Mouse (Mus musculus) G1E (cell line): ENCODE measurements around the gene Dync1i1. TPM values are rescaled to one million over a fixed set of nuclear protein-coding genes. Genes with fewer than 3 reads are reported as not detected.

Experiments
- ATAC-seq: 2 replicates; pipeline ENCODE4 v1.8.0; 2016; ENCODE audit warnings: mild to moderate bottlenecking; ENCODE audit not compliant: insufficient number of reproducible peaks, poor library complexity, low FRiP score, severe bottlenecking; ENCODE audit errors: extremely low read depth
- DNase-seq: peaks from one replicate; pipeline ENCODE4 v3.0.0; 2012; ENCODE audit warnings: low spot score
- H3K27me3 ChIP-seq: 2 replicates; pipeline ENCODE4 v1.6.1; 2012; ENCODE audit warnings: mild to moderate bottlenecking, low read length, inconsistent platforms; ENCODE audit not compliant: insufficient read depth
- H3K36me3 ChIP-seq: replicated peaks from 2 replicates; pipeline ENCODE3; 2012; ENCODE audit warnings: mild to moderate bottlenecking, inconsistent platforms
- H3K4me1 ChIP-seq: 2 replicates; pipeline ENCODE4 v1.6.1; 2012; ENCODE audit warnings: low read depth, low read length, inconsistent platforms, mixed read lengths; ENCODE audit not compliant: insufficient read depth
- H3K4me3 ChIP-seq: 2 replicates; pipeline ENCODE4 v1.5.1; 2012; ENCODE audit warnings: low read depth, mild to moderate bottlenecking, inconsistent platforms, low read length, moderate library complexity, mixed read lengths
- H3K9me3 ChIP-seq: replicated peaks from 2 replicates; pipeline ENCODE4 v1.6.1; 2012; ENCODE audit warnings: inconsistent platforms
- CTCF ChIP-seq: IDR thresholded peaks from 2 replicates; pipeline ENCODE4 v1.5.1; 2012; ENCODE audit warnings: low read depth, low read length, inconsistent platforms, mixed read lengths
- GATA1 ChIP-seq: IDR thresholded peaks from 2 replicates; pipeline ENCODE4 v1.6.1; 2012; ENCODE audit warnings: borderline replicate concordance, low read length, inconsistent platforms, mixed read lengths
- GATA2 ChIP-seq: IDR thresholded peaks from 2 replicates; pipeline ENCODE4 v1.6.1; 2012; ENCODE audit warnings: low read depth, low read length, inconsistent platforms, borderline replicate concordance
- POLR2AphosphoS5 ChIP-seq: IDR thresholded peaks from 2 replicates; pipeline ENCODE4 v1.6.1; 2012; ENCODE audit warnings: low read depth, low read length, inconsistent platforms; ENCODE audit not compliant: insufficient replicate concordance
- TAL1 ChIP-seq: conservative IDR thresholded peaks from 2 replicates; pipeline ENCODE4 v1.6.1; 2012; ENCODE audit warnings: low read depth, low read length, inconsistent platforms, mixed read lengths
- polyA plus RNA-seq: library from polyadenylated mRNA; stranded (reverse); fragments of >175 nt; gene quantifications from 2 replicates; pipeline ENCODE4 v1.2.3, GENCODE M21; 2012
- total RNA-seq, 2 experiments: library from RNA; stranded (forward) in 1 of 2; stranded (reverse) in 1 of 2; fragments of 200-1000 nt in 1 of 2; fragments of >200 nt in 1 of 2; fragmentation: Nextera tagmentation in 1 of 2; gene quantifications; 2 replicates each; pipeline ENCODE4 v1.2.3; 2014 to 2017

The Dync1i1 gene
- total and polyA plus RNA-seq, 3 experiments, result 0.33 TPM; not detected in 2

DNA sequence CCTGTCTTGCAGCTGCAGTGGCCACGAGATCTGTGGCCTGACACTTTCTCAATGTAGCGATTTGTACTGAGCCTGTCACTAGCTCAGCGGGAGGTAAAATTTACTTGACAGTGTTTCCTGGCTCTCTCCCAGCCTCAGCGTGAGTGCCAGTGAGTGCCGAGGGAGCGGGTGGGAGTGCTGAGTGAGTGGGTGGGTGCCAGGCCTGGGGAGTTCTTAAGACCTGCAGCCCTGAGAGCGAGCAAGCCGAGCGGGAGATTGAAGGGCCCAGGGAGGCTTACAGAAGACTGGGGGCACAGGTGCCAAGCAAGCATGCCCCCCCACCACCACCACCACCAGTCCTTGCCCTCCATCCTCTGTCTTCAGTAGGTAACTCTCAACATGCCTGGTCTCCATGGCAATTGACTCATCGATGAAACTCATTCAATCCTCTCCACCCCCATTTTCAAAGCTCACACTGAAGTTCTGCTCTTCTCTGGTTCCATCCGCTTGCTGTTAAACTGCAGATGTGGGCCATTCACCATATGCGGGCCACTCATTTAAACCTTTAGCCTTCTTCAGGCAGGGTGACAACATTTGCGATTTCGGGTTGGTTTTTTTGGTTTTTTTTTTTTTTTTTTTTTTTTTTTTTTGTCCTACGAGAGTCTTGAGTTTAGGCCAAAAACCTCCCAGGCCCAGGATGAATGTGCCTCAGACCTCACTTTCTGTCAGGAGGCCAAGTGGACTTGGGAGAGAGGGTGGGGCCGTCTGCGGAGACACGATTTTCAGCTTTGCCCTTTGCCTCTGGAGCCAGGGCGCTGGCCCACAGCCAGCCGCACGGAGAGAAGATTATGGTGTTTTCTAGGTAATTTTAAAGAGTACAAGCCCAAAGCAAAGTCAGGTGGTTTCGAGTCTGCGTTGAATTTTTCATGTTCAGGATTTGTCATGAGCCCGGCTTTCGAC lies 266.6 kb downstream of the Dync1i1 start:
- TF ChIP-seq POLR2AphosphoS5, result no peak
- no peak for TF ChIP-seq GATA2
- no peak for TF ChIP-seq TAL1
- no peak for TF ChIP-seq GATA1
- TF ChIP-seq CTCF, result no peak
- Histone ChIP-seq H3K9me3 (no peaks in the 10 kb centered on the region), H3K4me3 (no peak overlapping the region), H3K4me1 (no peaks in the 10 kb centered on the region), H3K36me3 (no peaks in the 10 kb centered on the region), H3K27me3 (peaks cover 14% of the 10 kb centered on the region)
- DNase-seq (no peak), ATAC-seq (no peak)

DNA sequence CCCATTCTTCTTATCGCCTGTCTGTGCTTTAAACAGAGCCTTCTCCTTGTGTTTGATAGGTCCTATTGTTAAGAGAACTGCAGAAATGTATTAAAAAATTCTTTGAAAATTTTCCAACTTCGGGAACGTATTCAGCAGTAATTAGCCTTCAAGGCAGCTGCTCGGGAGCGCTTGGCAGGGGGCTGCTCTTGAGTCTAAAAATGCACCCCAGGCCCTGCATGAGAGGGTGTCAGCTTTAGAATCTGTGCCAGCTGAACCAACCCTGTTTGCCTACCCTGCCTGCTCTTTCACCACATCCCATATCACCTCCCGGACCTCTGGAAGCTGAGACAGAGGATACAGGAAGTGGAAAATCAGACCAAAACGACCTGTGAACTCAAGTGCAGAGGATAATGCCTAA lies 267.6 kb downstream of the Dync1i1 start:
- TF ChIP-seq TAL1 (no peak), GATA2 (no peak), POLR2AphosphoS5 (no peak), GATA1 (no peak), CTCF (no peak)
- Histone ChIP-seq H3K36me3 (no peaks in the 10 kb centered on the region), H3K4me1 (no peaks in the 10 kb centered on the region), H3K27me3 (peaks cover 14% of the 10 kb centered on the region), H3K4me3 (no peak overlapping the region), H3K9me3 (no peaks in the 10 kb centered on the region)
- DNase-seq (no peak), ATAC-seq (no peak)

DNA sequence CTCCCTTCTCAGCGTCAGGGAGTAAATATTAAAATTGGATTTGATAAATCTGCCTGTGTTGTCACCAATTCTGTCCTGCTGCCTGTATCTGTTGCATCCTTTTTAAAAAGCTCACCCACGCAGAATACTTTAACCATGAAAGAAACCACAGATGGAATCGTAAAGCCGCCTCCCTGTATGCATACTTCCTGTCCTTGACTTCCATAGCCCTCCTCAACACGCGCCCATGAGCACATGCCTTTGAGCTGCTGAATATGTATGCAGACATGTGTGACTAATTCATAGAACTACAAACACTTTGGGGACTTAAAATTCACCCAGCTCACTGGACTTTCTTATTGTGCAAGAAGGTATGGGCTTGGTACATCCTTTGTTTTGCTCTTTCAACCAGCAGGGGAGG lies 272.1 kb downstream of the Dync1i1 start:
- Histone ChIP-seq H3K9me3 (no peaks in the 10 kb centered on the region), H3K4me3 (no peak overlapping the region), H3K27me3 (peaks cover 15% of the 10 kb centered on the region), H3K36me3 (no peaks in the 10 kb centered on the region), H3K4me1 (no peaks in the 10 kb centered on the region)
- DNase-seq (no peak), ATAC-seq (no peak)
- TF ChIP-seq CTCF (no peak), GATA2 (no peak), GATA1 (no peak), TAL1 (no peak)

DNA sequence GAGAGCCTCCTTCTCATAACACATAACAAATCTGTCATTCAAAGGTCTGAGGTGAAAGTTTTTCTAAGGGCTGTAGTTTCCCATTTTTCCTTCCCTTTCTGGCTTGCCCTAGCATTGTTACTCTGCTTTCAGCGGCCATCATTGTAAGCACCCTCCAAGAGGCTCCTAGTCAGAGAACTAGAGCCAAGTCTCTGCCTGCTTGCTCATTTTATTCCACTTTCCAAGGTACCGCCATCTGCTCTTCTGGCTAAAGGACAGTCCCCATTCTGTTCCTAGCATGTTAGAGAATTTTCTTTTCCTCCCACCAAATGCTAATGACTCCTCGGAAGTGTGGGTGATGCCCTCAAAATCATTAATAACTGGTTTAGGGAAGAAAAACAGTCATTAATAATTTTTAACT lies 276.6 kb downstream of the Dync1i1 start:
- TF ChIP-seq TAL1 (no peak), GATA1 (no peak), POLR2AphosphoS5 (no peak), GATA2 (no peak), CTCF (no peak)
- ATAC-seq, result no peak

DNA sequence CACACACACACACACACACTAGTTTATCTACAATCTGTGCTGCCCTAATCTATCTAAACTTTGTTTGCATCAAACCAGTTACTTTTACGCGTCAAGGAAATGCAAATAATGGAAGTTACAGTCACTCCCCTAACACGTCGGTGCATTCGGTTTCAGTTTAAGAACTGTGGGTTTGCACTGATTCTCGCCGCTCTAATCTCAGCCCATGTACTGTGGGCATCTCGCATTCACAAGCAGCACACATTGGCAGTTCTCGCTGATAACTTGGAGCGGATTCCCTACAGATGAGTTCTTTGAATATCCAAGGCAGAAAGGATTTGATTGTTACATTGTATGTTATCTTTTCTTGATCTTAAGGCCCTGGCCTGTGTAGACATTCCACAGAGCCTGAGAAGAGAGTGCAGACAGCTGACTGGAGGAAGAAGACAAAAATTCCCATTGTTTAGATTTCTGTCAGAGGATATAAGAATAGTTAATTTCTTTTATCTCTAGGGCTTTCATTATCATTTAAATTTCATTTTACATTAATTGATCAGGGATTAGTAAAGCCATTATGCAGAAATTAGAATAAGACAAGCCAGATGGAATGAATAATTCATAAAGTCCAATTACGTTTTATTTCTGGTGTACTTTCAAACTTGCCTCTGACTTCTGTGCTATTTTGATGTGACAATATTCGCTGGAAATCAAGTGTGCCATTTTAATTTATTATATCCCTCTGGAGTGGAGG lies 279.5 kb downstream of the Dync1i1 start:
- Histone ChIP-seq H3K4me1 (peaks cover 2% of the 10 kb centered on the region; the same call in 1 of the 2 replicates), H3K4me3 (no peak overlapping the region), H3K27me3 (peaks cover 21% of the 10 kb centered on the region), H3K9me3 (no peaks in the 10 kb centered on the region), H3K36me3 (no peaks in the 10 kb centered on the region)
- ATAC-seq, result no peak
- TF ChIP-seq TAL1 (no peak), GATA1 (no peak), GATA2 (no peak), CTCF (no peak), POLR2AphosphoS5 (no peak)
- DNase-seq, result no peak

More for the DNA sequence above, 276.6 kb downstream of the Dync1i1 start:
- peaks cover 2% of the 10 kb centered on the region; the same call in 1 of the 2 replicates for H3K4me1 ChIP-seq
- H3K4me3 ChIP-seq, result no peak overlapping the region
- no peaks in the 10 kb centered on the region for H3K9me3 ChIP-seq
- peaks cover 21% of the 10 kb centered on the region for H3K27me3 ChIP-seq
- no peak for DNase-seq
- no peaks in the 10 kb centered on the region for H3K36me3 ChIP-seq

DNA sequence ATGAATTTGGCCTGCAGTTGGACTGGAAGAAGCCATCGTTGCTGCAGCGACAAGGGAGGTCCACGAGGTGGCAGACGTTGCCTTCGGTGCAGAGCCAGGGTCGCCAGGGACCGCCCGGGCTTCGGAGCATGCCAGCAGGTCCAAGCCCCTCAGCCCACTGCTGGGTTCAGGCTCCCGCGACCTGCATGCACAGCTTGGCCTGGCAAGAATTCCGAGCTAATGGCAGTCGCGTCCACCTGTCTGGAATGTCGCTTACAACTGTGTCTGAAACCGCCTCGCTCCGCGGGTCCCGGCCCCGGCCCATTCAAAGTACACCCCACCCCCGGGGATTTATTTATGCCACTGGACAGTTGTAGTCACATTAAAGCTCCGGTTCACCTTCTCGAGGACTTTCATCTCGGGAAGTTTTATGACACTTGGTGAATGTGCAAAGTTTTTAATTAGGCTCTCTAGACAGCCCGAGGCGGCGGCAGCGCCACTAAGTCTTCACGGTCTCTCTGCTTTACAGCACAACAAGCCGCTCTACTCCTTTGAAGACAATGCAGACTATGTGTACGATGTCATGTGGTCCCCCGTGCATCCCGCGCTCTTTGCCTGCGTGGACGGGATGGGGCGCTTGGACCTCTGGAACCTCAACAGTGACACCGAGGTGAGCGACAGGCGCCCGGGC lies 280.5 kb downstream of the Dync1i1 start:
- Histone ChIP-seq H3K4me3 (no peak overlapping the region), H3K9me3 (no peaks in the 10 kb centered on the region), H3K36me3 (no peaks in the 10 kb centered on the region), H3K4me1 (peaks cover 2% of the 10 kb centered on the region; the same call in 1 of the 2 replicates), H3K27me3 (peaks cover 21% of the 10 kb centered on the region)
- no peak for DNase-seq
- ATAC-seq, result no peak
- TF ChIP-seq GATA1, result no peak
- no peak for TF ChIP-seq GATA2
- no peak for TF ChIP-seq POLR2AphosphoS5
- no peak for TF ChIP-seq CTCF
- TF ChIP-seq TAL1, result no peak
